Mouse (Mus musculus): Measurements from ENCODE around the gene Kcnq1. TPM values are rescaled to one million over a fixed set of nuclear protein-coding genes. Genes with fewer than 3 reads are reported as not detected.

The Kcnq1 gene
- polyA plus RNA-seq, 1 experiment from 2014 or later: 1.5 TPM

DNA sequence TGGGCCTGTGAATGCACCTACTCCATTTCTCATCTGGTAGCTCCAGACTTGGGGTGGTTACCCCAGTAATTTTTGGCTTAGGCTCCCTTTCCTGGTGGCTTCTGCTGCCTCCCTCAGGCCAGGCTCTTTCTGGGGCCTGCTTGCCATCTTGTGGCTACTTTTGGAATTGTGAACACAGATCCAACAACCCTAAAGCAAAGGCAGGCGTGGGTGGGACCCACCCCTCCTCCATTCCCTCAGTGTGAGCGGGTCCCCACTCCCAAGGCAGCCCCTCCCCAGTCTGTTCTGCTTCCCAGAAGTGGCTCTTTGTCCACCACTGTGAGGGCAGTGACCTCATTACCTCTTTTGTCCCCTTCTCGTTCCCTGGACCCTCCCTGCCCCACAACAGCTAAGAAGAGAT, 46.2 kb downstream of the Kcnq1 start:
- no peak overlapping the region for H3K27ac ChIP-seq (replicated peaks; ENCODE audit: low read depth, low read length)
- no peak overlapping the region for H3K4me3 ChIP-seq (ENCODE audit: low read depth, low read length)
- no peak for ATAC-seq (ENCODE audit: insufficient number of reproducible peaks, low FRiP score, low TSS enrichment, low read depth)
- DNase-seq (ENCODE audit: low spot score): peak; percentile 64
- 32% methylated on average over 3 of the region's 3 CpGs for WGBS
- H3K4me2 ChIP-seq (ENCODE audit: low read depth, severe bottlenecking): no peak overlapping the region
- no peaks in the 10 kb centered on the region for H3K36me3 ChIP-seq (ENCODE audit: control insufficient read depth, insufficient read depth, low read length)
- no peak overlapping the region for H3K9ac ChIP-seq (ENCODE audit: low read length)
- no peaks in the 10 kb centered on the region for H3K9me3 ChIP-seq (ENCODE audit: control insufficient read depth, low read length)
- H3K4me1 ChIP-seq (ENCODE audit: control insufficient read depth, insufficient read depth, low read length): peaks cover 10% of the 10 kb centered on the region; the same call in 1 of the 2 replicates
- H3K27me3 ChIP-seq (ENCODE audit: control insufficient read depth, insufficient read depth, low read length): no peaks in the 10 kb centered on the region

DNA sequence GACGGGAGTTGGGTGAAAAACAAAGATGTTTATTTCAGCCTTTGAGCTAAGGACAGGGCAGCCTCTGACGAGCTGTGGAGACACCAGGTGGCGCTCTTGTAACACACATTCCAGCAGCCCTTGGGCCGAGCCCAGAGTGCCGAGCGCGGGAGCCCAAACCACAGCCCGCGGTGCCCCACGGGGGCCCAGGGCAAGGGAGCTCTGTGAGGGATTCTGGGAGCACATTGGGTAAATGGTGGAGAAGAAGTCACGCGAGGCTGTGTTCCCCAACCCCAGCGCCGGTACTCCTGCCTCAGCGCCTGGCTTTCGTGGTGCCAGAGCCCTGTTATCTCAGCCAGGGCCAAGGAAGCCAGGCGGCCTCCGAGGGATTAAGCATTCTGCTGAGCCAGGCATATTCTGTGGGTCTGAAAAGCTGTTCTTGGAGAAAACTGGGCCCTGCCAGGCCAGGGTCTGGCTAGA, 47.8 kb downstream of the Kcnq1 start:
- Histone ChIP-seq H3K4me2 (ENCODE audit: low read depth, severe bottlenecking) (peak overlapping the region; percentile 41), H3K27me3 (ENCODE audit: control insufficient read depth, insufficient read depth, low read length) (no peaks in the 10 kb centered on the region), H3K9me3 (ENCODE audit: control insufficient read depth, low read length) (no peaks in the 10 kb centered on the region), H3K4me3 (ENCODE audit: low read depth, low read length) (0 out of 2 replicates have a peak overlapping the region, but pooled peaks have one; percentile 7), H3K9ac (ENCODE audit: low read length) (peak overlapping the region; percentile 59; the same call in 1 of the 2 replicates), H3K4me1 (ENCODE audit: control insufficient read depth, insufficient read depth, low read length) (peaks cover 20% of the 10 kb centered on the region; the same call in 1 of the 2 replicates), H3K27ac (replicated peaks; ENCODE audit: low read depth, low read length) (peak overlapping the region; percentile 85), H3K36me3 (ENCODE audit: control insufficient read depth, insufficient read depth, low read length) (no peaks in the 10 kb centered on the region)
- ATAC-seq (ENCODE audit: insufficient number of reproducible peaks, low FRiP score, low TSS enrichment, low read depth): peak; percentile 78
- 4% methylated on average over 18 of the region's 18 CpGs for WGBS
- peak; percentile 95 for DNase-seq (ENCODE audit: low spot score)

DNA sequence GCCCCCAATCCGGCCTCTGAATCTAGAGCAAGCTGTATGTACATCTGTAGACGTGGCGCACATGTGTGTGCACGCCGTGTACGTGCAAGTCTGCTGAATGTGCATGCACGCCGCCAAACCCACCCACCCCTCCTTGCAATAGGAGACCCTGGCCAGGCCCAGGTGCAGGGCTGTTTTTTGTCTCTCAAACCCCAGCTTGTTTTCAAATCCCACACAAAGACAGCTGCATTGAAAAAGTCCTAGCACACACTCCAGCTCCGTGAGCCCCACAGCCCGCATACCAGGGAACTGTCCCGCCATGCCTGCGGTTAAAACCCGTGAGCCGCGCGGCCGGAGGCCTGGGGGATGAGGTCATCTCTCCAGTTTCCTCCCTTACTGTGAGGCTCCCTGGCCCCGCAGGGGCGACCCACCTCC, 48.3 kb downstream of the Kcnq1 start:
- WGBS: 16% methylated on average over 19 of the region's 19 CpGs
- Histone ChIP-seq H3K27ac (replicated peaks; ENCODE audit: low read depth, low read length) (peak overlapping the region; percentile 85), H3K27me3 (ENCODE audit: control insufficient read depth, insufficient read depth, low read length) (no peaks in the 10 kb centered on the region), H3K4me1 (ENCODE audit: control insufficient read depth, insufficient read depth, low read length) (peaks cover 24% of the 10 kb centered on the region), H3K9me3 (ENCODE audit: control insufficient read depth, low read length) (no peaks in the 10 kb centered on the region), H3K36me3 (ENCODE audit: control insufficient read depth, insufficient read depth, low read length) (no peaks in the 10 kb centered on the region), H3K4me3 (ENCODE audit: low read depth, low read length) (no peak overlapping the region), H3K9ac (ENCODE audit: low read length) (0 out of 2 replicates have a peak overlapping the region, but pooled peaks have one; percentile 59), H3K4me2 (ENCODE audit: low read depth, severe bottlenecking) (peak overlapping the region; percentile 41; the same call in 1 of the 2 replicates)
- ATAC-seq (ENCODE audit: insufficient number of reproducible peaks, low FRiP score, low TSS enrichment, low read depth) (peak; percentile 53; the same call in 1 of the 2 replicates), DNase-seq (ENCODE audit: low spot score) (peak; percentile 74)

DNA sequence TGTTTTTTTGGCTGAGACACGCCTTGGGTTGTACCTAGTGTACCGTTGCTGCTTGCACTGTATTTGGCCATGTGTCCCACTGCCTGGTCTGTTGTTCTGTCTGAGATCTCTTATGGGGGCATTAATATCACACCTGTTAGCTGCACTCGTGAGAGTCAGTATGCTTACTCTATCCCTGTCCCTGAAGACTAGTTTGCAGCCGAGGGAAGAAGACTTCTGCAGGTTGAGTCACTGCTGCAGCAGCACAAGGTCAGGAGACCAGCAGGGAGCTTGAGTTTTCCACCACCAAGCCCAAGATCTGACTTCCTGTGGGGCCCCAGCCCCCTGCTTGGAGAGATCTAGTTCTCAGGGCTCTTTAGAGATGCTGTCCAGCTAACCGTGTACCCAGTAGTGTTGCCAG, 49.1 kb downstream of the Kcnq1 start:
- Histone ChIP-seq H3K27ac (replicated peaks; ENCODE audit: low read depth, low read length) (peak overlapping the region; percentile 85), H3K9ac (ENCODE audit: low read length) (no peak overlapping the region), H3K4me3 (ENCODE audit: low read depth, low read length) (no peak overlapping the region), H3K4me2 (ENCODE audit: low read depth, severe bottlenecking) (no peak overlapping the region), H3K36me3 (ENCODE audit: control insufficient read depth, insufficient read depth, low read length) (no peaks in the 10 kb centered on the region), H3K27me3 (ENCODE audit: control insufficient read depth, insufficient read depth, low read length) (no peaks in the 10 kb centered on the region), H3K9me3 (ENCODE audit: control insufficient read depth, low read length) (no peaks in the 10 kb centered on the region), H3K4me1 (ENCODE audit: control insufficient read depth, insufficient read depth, low read length) (peaks cover 28% of the 10 kb centered on the region)
- ATAC-seq (ENCODE audit: insufficient number of reproducible peaks, low FRiP score, low TSS enrichment, low read depth) (no peak), DNase-seq (ENCODE audit: low spot score) (no peak)
- 57% methylated on average over 5 of the region's 5 CpGs for WGBS

DNA sequence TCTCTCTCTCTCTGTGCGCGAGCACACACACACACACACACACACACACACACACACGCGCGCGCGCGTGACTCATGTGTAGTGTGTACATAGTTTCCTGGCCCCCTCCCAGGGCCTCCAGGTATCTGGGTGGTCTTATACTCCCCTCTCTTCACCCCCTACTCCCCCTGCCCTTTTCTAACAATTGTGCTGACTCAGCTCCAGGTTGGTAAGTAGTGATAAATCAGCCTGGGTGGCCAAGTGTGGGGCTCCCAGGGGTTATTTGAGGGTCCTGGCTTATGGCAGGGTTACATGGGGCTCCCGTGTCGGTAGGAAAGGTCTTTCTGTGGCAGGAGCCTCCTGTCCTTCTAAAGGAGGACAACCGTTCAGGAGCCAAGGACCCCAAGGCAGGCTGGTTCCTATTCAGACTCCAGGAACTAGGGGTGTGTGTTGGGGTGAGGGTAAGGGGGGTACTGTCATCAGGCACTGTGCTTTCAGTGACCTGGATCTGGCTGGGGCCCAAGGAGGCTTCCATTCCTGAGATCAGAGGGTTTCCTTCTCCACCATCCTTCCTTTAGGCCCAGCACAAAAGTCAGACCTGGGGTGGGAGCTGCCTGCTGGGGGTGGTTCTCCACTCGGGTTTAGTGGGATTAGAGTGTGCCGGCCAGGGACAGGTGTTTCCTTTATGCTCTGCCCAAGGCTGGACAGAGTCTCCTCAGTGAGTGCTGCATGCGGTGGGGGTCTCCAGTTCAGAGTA, 52.7 kb downstream of the Kcnq1 start:
- Histone ChIP-seq H3K9ac (ENCODE audit: low read length) (no peak overlapping the region), H3K9me3 (ENCODE audit: control insufficient read depth, low read length) (no peaks in the 10 kb centered on the region), H3K4me3 (ENCODE audit: low read depth, low read length) (no peak overlapping the region), H3K27me3 (ENCODE audit: control insufficient read depth, insufficient read depth, low read length) (no peaks in the 10 kb centered on the region), H3K4me1 (ENCODE audit: control insufficient read depth, insufficient read depth, low read length) (peaks cover 28% of the 10 kb centered on the region), H3K36me3 (ENCODE audit: control insufficient read depth, insufficient read depth, low read length) (no peaks in the 10 kb centered on the region), H3K27ac (replicated peaks; ENCODE audit: low read depth, low read length) (0 out of 2 replicates have a peak overlapping the region, but pooled peaks have one; percentile 14), H3K4me2 (ENCODE audit: low read depth, severe bottlenecking) (no peak overlapping the region)
- WGBS: 82% methylated on average over 14 of the region's 14 CpGs
- ATAC-seq (ENCODE audit: insufficient number of reproducible peaks, low FRiP score, low TSS enrichment, low read depth) (0 out of 2 replicates have a peak, but pooled peaks have one; percentile 18), DNase-seq (ENCODE audit: low spot score) (peak; percentile 26)

DNA sequence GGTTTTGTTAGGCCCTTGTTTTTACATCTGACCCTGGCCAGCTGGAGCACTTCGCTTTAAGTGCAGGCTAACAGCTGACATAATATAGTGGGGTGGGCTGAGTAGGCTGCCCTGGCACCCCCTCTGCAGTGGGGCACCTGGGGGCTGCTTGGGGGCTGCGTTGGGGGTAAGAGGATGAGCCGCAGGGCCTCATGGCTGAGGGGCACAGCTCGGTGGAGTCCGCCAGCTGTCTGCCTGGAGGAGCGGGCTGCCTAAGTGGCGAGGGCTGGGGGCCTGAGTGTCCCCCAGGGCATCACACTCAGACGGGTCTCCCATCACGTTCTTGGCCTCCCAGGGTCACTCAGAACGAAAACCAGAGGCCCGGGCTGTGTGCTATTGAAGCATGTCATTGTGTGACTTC, 53.3 kb downstream of the Kcnq1 start:
- Histone ChIP-seq H3K27me3 (ENCODE audit: control insufficient read depth, insufficient read depth, low read length) (no peaks in the 10 kb centered on the region), H3K4me2 (ENCODE audit: low read depth, severe bottlenecking) (no peak overlapping the region), H3K4me1 (ENCODE audit: control insufficient read depth, insufficient read depth, low read length) (peaks cover 24% of the 10 kb centered on the region), H3K27ac (replicated peaks; ENCODE audit: low read depth, low read length) (0 out of 2 replicates have a peak overlapping the region, but pooled peaks have one; percentile 47), H3K4me3 (ENCODE audit: low read depth, low read length) (no peak overlapping the region), H3K9me3 (ENCODE audit: control insufficient read depth, low read length) (no peaks in the 10 kb centered on the region), H3K36me3 (ENCODE audit: control insufficient read depth, insufficient read depth, low read length) (no peaks in the 10 kb centered on the region), H3K9ac (ENCODE audit: low read length) (0 out of 2 replicates have a peak overlapping the region, but pooled peaks have one; percentile 7)
- 57% methylated on average over 11 of the region's 11 CpGs for WGBS
- DNase-seq (ENCODE audit: low spot score) (no peak), ATAC-seq (ENCODE audit: insufficient number of reproducible peaks, low FRiP score, low TSS enrichment, low read depth) (peak; percentile 37; the same call in 1 of the 2 replicates)

DNA sequence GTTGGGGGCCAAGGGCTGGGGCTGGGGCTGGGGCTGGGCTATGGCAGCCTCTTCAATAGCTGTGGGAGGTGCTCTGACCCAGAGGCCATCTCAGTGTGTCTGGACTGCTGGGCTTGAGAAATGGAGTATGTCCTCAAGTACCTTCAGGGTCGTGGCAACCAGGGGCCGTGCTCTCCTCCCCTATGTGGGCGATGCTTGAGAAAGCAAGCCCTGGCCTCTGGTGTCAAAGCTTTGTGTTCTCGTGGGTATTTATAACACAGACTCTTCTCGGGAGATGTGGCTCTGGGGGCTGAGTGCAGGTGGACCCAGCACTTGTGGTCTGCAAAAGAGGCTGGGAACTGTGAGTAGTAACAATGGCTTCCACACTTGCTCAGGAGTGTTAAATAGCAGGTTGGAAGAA, 53.9 kb downstream of the Kcnq1 start:
- Histone ChIP-seq H3K9me3 (ENCODE audit: control insufficient read depth, low read length) (no peaks in the 10 kb centered on the region), H3K4me1 (ENCODE audit: control insufficient read depth, insufficient read depth, low read length) (peaks cover 20% of the 10 kb centered on the region), H3K4me3 (ENCODE audit: low read depth, low read length) (no peak overlapping the region), H3K27ac (replicated peaks; ENCODE audit: low read depth, low read length) (0 out of 2 replicates have a peak overlapping the region, but pooled peaks have one; percentile 47), H3K9ac (ENCODE audit: low read length) (no peak overlapping the region; the same call in 1 of the 2 replicates), H3K27me3 (ENCODE audit: control insufficient read depth, insufficient read depth, low read length) (no peaks in the 10 kb centered on the region), H3K4me2 (ENCODE audit: low read depth, severe bottlenecking) (no peak overlapping the region), H3K36me3 (ENCODE audit: control insufficient read depth, insufficient read depth, low read length) (no peaks in the 10 kb centered on the region)
- no peak for DNase-seq (ENCODE audit: low spot score)
- WGBS: 81% methylated on average over 5 of the region's 5 CpGs
- no peak for ATAC-seq (ENCODE audit: insufficient number of reproducible peaks, low FRiP score, low TSS enrichment, low read depth)

DNA sequence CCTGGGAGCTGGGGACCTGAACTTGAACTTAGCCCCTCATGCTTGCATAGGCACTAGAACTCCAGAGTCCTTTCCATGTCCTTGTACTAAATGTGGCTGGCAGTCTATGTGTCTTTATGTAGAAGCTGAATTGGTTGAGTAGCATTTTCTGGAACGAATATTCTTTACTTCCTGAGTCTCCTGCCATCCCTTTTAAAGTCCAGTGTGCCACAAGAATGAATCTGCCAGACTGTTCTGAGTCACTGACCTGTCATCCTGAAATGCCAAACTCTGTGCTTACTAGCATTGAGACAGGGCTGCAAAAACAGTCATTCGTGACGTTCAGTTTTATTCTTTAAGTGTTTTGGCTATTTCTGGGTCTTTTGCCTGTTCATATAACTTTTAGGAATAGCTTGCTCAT, 55.9 kb downstream of the Kcnq1 start:
- DNase-seq (ENCODE audit: low spot score) (no peak), ATAC-seq (ENCODE audit: insufficient number of reproducible peaks, low FRiP score, low TSS enrichment, low read depth) (no peak)
- Histone ChIP-seq H3K9ac (ENCODE audit: low read length) (no peak overlapping the region), H3K4me1 (ENCODE audit: control insufficient read depth, insufficient read depth, low read length) (peaks cover 18% of the 10 kb centered on the region), H3K9me3 (ENCODE audit: control insufficient read depth, low read length) (no peaks in the 10 kb centered on the region), H3K4me3 (ENCODE audit: low read depth, low read length) (no peak overlapping the region), H3K36me3 (ENCODE audit: control insufficient read depth, insufficient read depth, low read length) (no peaks in the 10 kb centered on the region), H3K27ac (replicated peaks; ENCODE audit: low read depth, low read length) (no peak overlapping the region), H3K4me2 (ENCODE audit: low read depth, severe bottlenecking) (no peak overlapping the region), H3K27me3 (ENCODE audit: control insufficient read depth, insufficient read depth, low read length) (no peaks in the 10 kb centered on the region)
- WGBS: 73% methylated on average over 3 of the region's 3 CpGs

All from limb, embryonic 11.5 days (tissue).